Mouse (Mus musculus): ENCODE data around the gene Tnfrsf1b. TPM values are rescaled to one million over a fixed set of nuclear protein-coding genes. Genes with fewer than 3 reads are reported as not detected.
A peak's percentile ranks its signal among the peaks of the same experiment; 100 is the strongest.

Tnfrsf1b gene
- polyA plus RNA-seq, 1 experiment from 2014 or later = 2.0 TPM

- 93% methylated on average over 3 of the region's 3 CpGs for WGBS
- Histone ChIP-seq H3K9ac (ENCODE audit: low read length) (no peak overlapping the region), H3K9me3 (ENCODE audit: control insufficient read depth, low read length) (no peaks in the 10 kb centered on the region), H3K36me3 (ENCODE audit: control insufficient read depth, insufficient read depth, low read length) (no peaks in the 10 kb centered on the region), H3K27me3 (ENCODE audit: control insufficient read depth, insufficient read depth, low read length) (no peaks in the 10 kb centered on the region), H3K4me1 (ENCODE audit: control insufficient read depth, insufficient read depth, low read length) (no peaks in the 10 kb centered on the region), H3K27ac (ENCODE audit: low read depth, low read length) (no peak overlapping the region), H3K4me3 (ENCODE audit: low read depth, low read length) (no peak overlapping the region), H3K4me2 (ENCODE audit: low read depth) (no peak overlapping the region)
- ATAC-seq (ENCODE audit: insufficient read depth, low FRiP score, low TSS enrichment) (no peak), DNase-seq (ENCODE audit: low spot score) (no peak)
Observed at GRCm38 (mm10) chr4:145207718-145208371, 38.8 kb downstream of the Tnfrsf1b start.

- Histone ChIP-seq H3K4me2 (ENCODE audit: low read depth) (no peak overlapping the region), H3K4me1 (ENCODE audit: control insufficient read depth, insufficient read depth, low read length) (no peaks in the 10 kb centered on the region), H3K27me3 (ENCODE audit: control insufficient read depth, insufficient read depth, low read length) (no peaks in the 10 kb centered on the region), H3K27ac (ENCODE audit: low read depth, low read length) (no peak overlapping the region), H3K36me3 (ENCODE audit: control insufficient read depth, insufficient read depth, low read length) (no peaks in the 10 kb centered on the region), H3K4me3 (ENCODE audit: low read depth, low read length) (no peak overlapping the region), H3K9me3 (ENCODE audit: control insufficient read depth, low read length) (no peaks in the 10 kb centered on the region), H3K9ac (ENCODE audit: low read length) (no peak overlapping the region)
- WGBS = 94% methylated on average over 8 of the region's 8 CpGs
- no peak for DNase-seq (ENCODE audit: low spot score)
- ATAC-seq (ENCODE audit: insufficient read depth, low FRiP score, low TSS enrichment) = no peak
Observed at GRCm38 (mm10) chr4:145204779-145205178, 41.9 kb downstream of the Tnfrsf1b start.

GRCm38 (mm10) chr4:145203305-145203704 lies 43.4 kb downstream of the Tnfrsf1b start:
- no peak overlapping the region for H3K4me3 ChIP-seq (ENCODE audit: low read depth, low read length)
- DNase-seq (ENCODE audit: low spot score) (no peak), ATAC-seq (ENCODE audit: insufficient read depth, low FRiP score, low TSS enrichment) (no peak)
- 72% methylated on average over 2 of the region's 2 CpGs for WGBS
- H3K9ac ChIP-seq (ENCODE audit: low read length) = no peak overlapping the region
- no peak overlapping the region for H3K4me2 ChIP-seq (ENCODE audit: low read depth)
- H3K9me3 ChIP-seq (ENCODE audit: control insufficient read depth, low read length) = no peaks in the 10 kb centered on the region
- no peak overlapping the region for H3K27ac ChIP-seq (ENCODE audit: low read depth, low read length)
- H3K27me3 ChIP-seq (ENCODE audit: control insufficient read depth, insufficient read depth, low read length) = no peaks in the 10 kb centered on the region
- no peaks in the 10 kb centered on the region for H3K36me3 ChIP-seq (ENCODE audit: control insufficient read depth, insufficient read depth, low read length)
- no peaks in the 10 kb centered on the region for H3K4me1 ChIP-seq (ENCODE audit: control insufficient read depth, insufficient read depth, low read length)

- 85% methylated on average over 3 of the region's 3 CpGs for WGBS
- DNase-seq (ENCODE audit: low spot score) = no peak
- Histone ChIP-seq H3K27me3 (ENCODE audit: control insufficient read depth, insufficient read depth, low read length) (no peaks in the 10 kb centered on the region), H3K27ac (ENCODE audit: low read depth, low read length) (no peak overlapping the region), H3K4me1 (ENCODE audit: control insufficient read depth, insufficient read depth, low read length) (no peaks in the 10 kb centered on the region), H3K36me3 (ENCODE audit: control insufficient read depth, insufficient read depth, low read length) (no peaks in the 10 kb centered on the region), H3K4me2 (ENCODE audit: low read depth) (no peak overlapping the region), H3K4me3 (ENCODE audit: low read depth, low read length) (no peak overlapping the region), H3K9ac (ENCODE audit: low read length) (no peak overlapping the region), H3K9me3 (ENCODE audit: control insufficient read depth, low read length) (no peaks in the 10 kb centered on the region)
- no peak for ATAC-seq (ENCODE audit: insufficient read depth, low FRiP score, low TSS enrichment)
Observed at GRCm38 (mm10) chr4:145201424-145201823, 45.2 kb downstream of the Tnfrsf1b start.

GRCm38 (mm10) chr4:145199982-145200699 lies 46.5 kb downstream of the Tnfrsf1b start:
- no peak overlapping the region for H3K9ac ChIP-seq (ENCODE audit: low read length)
- ATAC-seq (ENCODE audit: insufficient read depth, low FRiP score, low TSS enrichment) = no peak
- no peak overlapping the region for H3K27ac ChIP-seq (ENCODE audit: low read depth, low read length)
- no peaks in the 10 kb centered on the region for H3K4me1 ChIP-seq (ENCODE audit: control insufficient read depth, insufficient read depth, low read length)
- no peak overlapping the region for H3K4me3 ChIP-seq (ENCODE audit: low read depth, low read length)
- 47% methylated on average over 11 of the region's 11 CpGs for WGBS
- no peaks in the 10 kb centered on the region for H3K27me3 ChIP-seq (ENCODE audit: control insufficient read depth, insufficient read depth, low read length)
- H3K36me3 ChIP-seq (ENCODE audit: control insufficient read depth, insufficient read depth, low read length) = no peaks in the 10 kb centered on the region
- no peaks in the 10 kb centered on the region for H3K9me3 ChIP-seq (ENCODE audit: control insufficient read depth, low read length)
- DNase-seq (ENCODE audit: low spot score) = no peak
- H3K4me2 ChIP-seq (ENCODE audit: low read depth) = no peak overlapping the region

DNA sequence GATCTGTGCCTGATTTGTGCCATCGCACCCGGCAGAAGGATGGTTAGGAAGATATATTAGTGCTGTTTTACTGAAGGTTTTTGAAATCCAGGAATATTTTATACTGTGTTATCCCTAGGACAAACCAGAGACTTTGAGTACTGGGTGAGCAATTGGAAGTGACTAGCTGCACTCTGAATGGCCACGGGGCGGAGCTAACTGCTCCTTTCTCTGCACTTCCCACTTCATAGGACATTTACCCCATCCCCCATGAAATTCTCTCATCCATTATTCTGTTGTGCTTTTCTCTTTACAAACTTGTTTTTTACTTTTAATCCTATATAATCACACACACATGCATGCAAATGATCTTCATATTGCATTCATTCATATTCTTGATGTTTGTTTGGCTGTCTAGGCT lies 50.1 kb downstream of the Tnfrsf1b start:
- Histone ChIP-seq H3K9ac (ENCODE audit: low read length) (no peak overlapping the region), H3K27me3 (ENCODE audit: control insufficient read depth, insufficient read depth, low read length) (no peaks in the 10 kb centered on the region), H3K9me3 (ENCODE audit: control insufficient read depth, low read length) (no peaks in the 10 kb centered on the region), H3K36me3 (ENCODE audit: control insufficient read depth, insufficient read depth, low read length) (no peaks in the 10 kb centered on the region), H3K4me2 (ENCODE audit: low read depth) (no peak overlapping the region), H3K4me3 (ENCODE audit: low read depth, low read length) (no peak overlapping the region), H3K27ac (ENCODE audit: low read depth, low read length) (no peak overlapping the region), H3K4me1 (ENCODE audit: control insufficient read depth, insufficient read depth, low read length) (peaks cover 5% of the 10 kb centered on the region)
- no peak for DNase-seq (ENCODE audit: low spot score)
- no peak for ATAC-seq (ENCODE audit: insufficient read depth, low FRiP score, low TSS enrichment)
- 86% methylated on average over 4 of the region's 4 CpGs for WGBS

DNA sequence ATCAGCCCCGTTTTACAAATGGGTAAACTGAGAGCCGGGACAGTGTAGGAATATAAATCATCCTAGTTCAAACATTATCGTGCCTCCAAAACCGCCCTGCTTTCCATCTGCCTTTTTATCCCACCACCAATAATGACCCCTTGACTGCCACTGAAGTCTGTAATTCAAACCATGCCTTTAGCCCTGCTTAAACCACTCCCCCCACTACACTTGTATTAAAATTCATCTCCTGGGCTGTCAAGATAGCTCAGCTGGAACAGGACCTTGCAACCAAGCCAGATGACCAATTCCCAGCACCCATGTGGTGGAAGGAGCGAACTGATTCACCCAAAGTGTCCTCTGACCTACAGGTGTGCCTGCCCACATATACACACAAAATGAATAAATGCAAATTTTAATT lies 51.5 kb downstream of the Tnfrsf1b start:
- H3K27me3 ChIP-seq (ENCODE audit: control insufficient read depth, insufficient read depth, low read length) = no peaks in the 10 kb centered on the region
- ATAC-seq (ENCODE audit: insufficient read depth, low FRiP score, low TSS enrichment) (peak; percentile 49; the same call in 1 of the 2 replicates), DNase-seq (ENCODE audit: low spot score) (no peak)
- H3K9me3 ChIP-seq (ENCODE audit: control insufficient read depth, low read length) = no peaks in the 10 kb centered on the region
- no peaks in the 10 kb centered on the region for H3K36me3 ChIP-seq (ENCODE audit: control insufficient read depth, insufficient read depth, low read length)
- 21% methylated on average over 5 of the region's 5 CpGs for WGBS
- no peak overlapping the region for H3K9ac ChIP-seq (ENCODE audit: low read length)
- H3K27ac ChIP-seq (ENCODE audit: low read depth, low read length) = no peak overlapping the region
- peaks cover 5% of the 10 kb centered on the region for H3K4me1 ChIP-seq (ENCODE audit: control insufficient read depth, insufficient read depth, low read length)
- no peak overlapping the region for H3K4me2 ChIP-seq (ENCODE audit: low read depth)
- no peak overlapping the region for H3K4me3 ChIP-seq (ENCODE audit: low read depth, low read length)

DNA sequence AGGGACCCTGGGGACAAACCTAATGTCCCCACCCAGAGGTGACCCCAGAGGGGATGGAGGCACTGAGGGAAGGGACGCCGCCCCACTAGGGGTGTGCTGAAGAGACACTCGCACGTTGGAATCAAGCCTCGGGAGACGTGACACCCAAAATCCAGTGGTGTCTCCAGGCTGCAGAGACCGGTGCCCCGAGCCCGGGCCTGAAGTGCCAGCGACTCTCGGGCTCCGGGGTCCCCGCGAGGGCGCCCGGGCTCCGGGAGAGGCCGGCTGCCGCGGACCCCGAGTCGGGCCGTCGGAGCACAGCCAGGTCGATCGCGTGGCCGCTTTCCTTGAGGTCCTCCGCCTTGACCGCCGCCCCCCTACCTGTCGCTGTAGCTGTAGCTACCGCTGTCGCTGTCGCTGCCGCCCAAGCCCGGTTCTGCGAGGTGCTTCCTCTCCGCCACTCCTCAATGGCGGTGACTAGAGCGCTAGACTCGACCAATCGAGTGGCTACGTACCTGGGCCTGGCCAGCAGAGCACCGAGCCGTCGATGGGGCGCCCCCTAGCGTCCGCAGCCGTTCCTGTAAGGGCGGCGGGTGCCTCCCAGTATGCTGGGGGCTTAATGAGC lies 52.0 kb downstream of the Tnfrsf1b start, which contains the start of gene Vps13d:
TSS of gene Vps13d (minus strand) at position 447 of the 604 bp plus-strand sequence.
- WGBS = 0% methylated on average over 52 of the region's 53 CpGs
- no peaks in the 10 kb centered on the region for H3K27me3 ChIP-seq (ENCODE audit: control insufficient read depth, insufficient read depth, low read length)
- H3K4me1 ChIP-seq (ENCODE audit: control insufficient read depth, insufficient read depth, low read length) = peaks cover 5% of the 10 kb centered on the region
- peak within 1 kb of the TSS; percentile 81 for H3K9ac ChIP-seq (ENCODE audit: low read length)
- ATAC-seq (ENCODE audit: insufficient read depth, low FRiP score, low TSS enrichment) = peak; percentile 93
- H3K4me2 ChIP-seq (ENCODE audit: low read depth) = peak within 1 kb of the TSS; percentile 92
- no peaks in the 10 kb centered on the region for H3K36me3 ChIP-seq (ENCODE audit: control insufficient read depth, insufficient read depth, low read length)
- peak within 1 kb of the TSS; percentile 89 for H3K4me3 ChIP-seq (ENCODE audit: low read depth, low read length)
- peak; percentile 93 for DNase-seq (ENCODE audit: low spot score)
- H3K27ac ChIP-seq (ENCODE audit: low read depth, low read length) = no peak within 1 kb of the TSS
- no peaks in the 10 kb centered on the region for H3K9me3 ChIP-seq (ENCODE audit: control insufficient read depth, low read length)

All from neural tube, embryonic 11.5 days (tissue).